Mouse (Mus musculus) left cerebral cortex, postnatal 36 days (tissue): Measurements from ENCODE around the gene Prss48. TPM values are rescaled to one million over a fixed set of nuclear protein-coding genes. Genes with fewer than 3 reads are reported as not detected.
"Not testable (repeated sequence)": the region's sequence is repeated elsewhere in the genome, so short reads cannot be mapped to it uniquely, and the experiment has no call there.

ENCODE experiments used
- DNase-seq, 2 experiments: peaks; one replicate each; pipeline ENCODE4 v3.0.0; 2021 to 2022; ENCODE audit warnings: low spot score in 2 of 2, mixed read lengths in 1 of 2
- intact Hi-C: fragments of 180-260 bp; cut with DNase I; formaldehyde crosslinking; loops from one replicate; pipeline ENCODE4 v1.15.1; 2025
- total RNA-seq, 2 experiments: library from RNA; stranded (reverse); gene quantifications; 2 replicates each; pipeline ENCODE4 v1.2.3; 2021

Prss48 gene
- total RNA-seq, 2 experiments from 2014 or later, result not detected

GRCm38 (mm10) chr3:86011373-86011772 lies 9.1 kb upstream of the Prss48 start:
- no peak for DNase-seq
- intact Hi-C loops, result no loop called here

GRCm38 (mm10) chr3:86010618-86011017 lies 8.3 kb upstream of the Prss48 start:
- intact Hi-C loops, result no loop called here

GRCm38 (mm10) chr3:86004751-86005150 lies 2.5 kb upstream of the Prss48 start:
- intact Hi-C loops, result no loop called here
- no peak for DNase-seq

More at GRCm38 (mm10) chr3:86010618-86011017, 8.3 kb upstream of the Prss48 start:
- DNase-seq, result no peak

GRCm38 (mm10) chr3:86002940-86003339 lies 649 bp upstream of the Prss48 start:
- no peak for DNase-seq
- intact Hi-C loops, result no loop called here

- intact Hi-C loops, result no loop called here
- no peak for DNase-seq
Measured at GRCm38 (mm10) chr3:86001271-86001670, 1.0 kb downstream of the Prss48 start.

- DNase-seq, result no peak
- intact Hi-C loops, result no loop called here
Measured at GRCm38 (mm10) chr3:85994645-85995044, 7.6 kb downstream of the Prss48 start.

- intact Hi-C loops, result no loop called here
- DNase-seq, result no peak
Measured at GRCm38 (mm10) chr3:85993744-85994143, 8.5 kb downstream of the Prss48 start.

GRCm38 (mm10) chr3:85991802-85992156 lies 10.5 kb downstream of the Prss48 start:
- intact Hi-C loops, result no loop called here
- no peak for DNase-seq

- intact Hi-C loops, result no loop called here
- DNase-seq, result no peak
Measured at GRCm38 (mm10) chr3:85991140-85991801, 11.0 kb downstream of the Prss48 start.

- intact Hi-C loops, result no loop called here
- no peak for DNase-seq
Measured at GRCm38 (mm10) chr3:85987225-85987624, 15.1 kb downstream of the Prss48 start.

GRCm38 (mm10) chr3:85984537-85984936 lies 17.8 kb downstream of the Prss48 start:
- DNase-seq, result no peak
- intact Hi-C loops, result no loop called here

- DNase-seq, intact Hi-C loops: not testable (repeated sequence)
Measured at GRCm38 (mm10) chr3:85981761-85982160, 20.5 kb downstream of the Prss48 start.

- no peak for DNase-seq
- intact Hi-C loops, result no loop called here
Measured at GRCm38 (mm10) chr3:85980036-85980435, 22.3 kb downstream of the Prss48 start.

- no peak for DNase-seq
- intact Hi-C loops, result no loop called here
Measured at GRCm38 (mm10) chr3:85974451-85974850, 27.8 kb downstream of the Prss48 start.

GRCm38 (mm10) chr3:85973376-85974140 lies 28.7 kb downstream of the Prss48 start:
- no peak for DNase-seq
- intact Hi-C loops, result no loop called here

- intact Hi-C loops, result no loop called here
- peak in 1 of 2 experiments; percentile 9 for DNase-seq
Measured at GRCm38 (mm10) chr3:85971599-85971975, 30.7 kb downstream of the Prss48 start.

GRCm38 (mm10) chr3:85970742-85971598 lies 31.3 kb downstream of the Prss48 start, which contains the start of gene Sh3d19:
TSS of gene Sh3d19 (plus strand) at chr3:85971109.
- DNase-seq, result peak; percentile 56 to 67
- intact Hi-C loops, result no loop called here

GRCm38 (mm10) chr3:85969040-85969439 lies 33.3 kb downstream of the Prss48 start:
- DNase-seq, result no peak
- intact Hi-C loops, result no loop called here

GRCm38 (mm10) chr3:85965479-85965878 lies 36.8 kb downstream of the Prss48 start:
- intact Hi-C loops, result no loop called here
- no peak for DNase-seq

- intact Hi-C loops, result no loop called here
- peak in 1 of 2 experiments; percentile 13 for DNase-seq
Measured at GRCm38 (mm10) chr3:85961134-85961533, 41.2 kb downstream of the Prss48 start.
